Mouse (Mus musculus): ENCODE data around the gene Tmem107. TPM values are rescaled to one million over a fixed set of nuclear protein-coding genes. Genes with fewer than 3 reads are reported as not detected.

The Tmem107 gene
- polyA plus RNA-seq, 1 experiment from 2014 or later = 59.8 TPM

GRCm38 (mm10) chr11:69052824-69053421 lies 17.7 kb upstream of the Tmem107 start:
- 81% methylated on average over 2 of the region's 2 CpGs for WGBS
- Histone ChIP-seq H3K4me3 (ENCODE audit: low read depth, low read length) (no peak overlapping the region), H3K4me1 (ENCODE audit: control insufficient read depth, insufficient read depth, low read length) (no peaks in the 10 kb centered on the region), H3K9ac (replicated peaks; ENCODE audit: low read depth, low read length) (no peak overlapping the region), H3K27me3 (ENCODE audit: control insufficient read depth, insufficient read depth, low read length) (no peaks in the 10 kb centered on the region), H3K4me2 (replicated peaks; ENCODE audit: low read depth, low read length) (no peak overlapping the region), H3K9me3 (ENCODE audit: control insufficient read depth, low read depth, low read length) (no peaks in the 10 kb centered on the region), H3K27ac (ENCODE audit: low read length) (no peak overlapping the region), H3K36me3 (ENCODE audit: control insufficient read depth, insufficient read depth, low read length) (peaks cover 22% of the 10 kb centered on the region)
- no peak for ATAC-seq (ENCODE audit: insufficient number of reproducible peaks, insufficient read depth, low FRiP score, low read depth)

GRCm38 (mm10) chr11:69053848-69054247 lies 16.8 kb upstream of the Tmem107 start:
- no peaks in the 10 kb centered on the region for H3K27me3 ChIP-seq (ENCODE audit: control insufficient read depth, insufficient read depth, low read length)
- H3K36me3 ChIP-seq (ENCODE audit: control insufficient read depth, insufficient read depth, low read length) = peaks cover 15% of the 10 kb centered on the region
- H3K4me3 ChIP-seq (ENCODE audit: low read depth, low read length) = no peak overlapping the region
- ATAC-seq (ENCODE audit: insufficient number of reproducible peaks, insufficient read depth, low FRiP score, low read depth) = no peak
- no peaks in the 10 kb centered on the region for H3K9me3 ChIP-seq (ENCODE audit: control insufficient read depth, low read depth, low read length)
- WGBS = 63% methylated on average over 3 of the region's 3 CpGs
- no peak overlapping the region for H3K9ac ChIP-seq (replicated peaks; ENCODE audit: low read depth, low read length)
- H3K4me2 ChIP-seq (replicated peaks; ENCODE audit: low read depth, low read length) = no peak overlapping the region
- H3K4me1 ChIP-seq (ENCODE audit: control insufficient read depth, insufficient read depth, low read length) = peaks cover 4% of the 10 kb centered on the region; the same call in 1 of the 2 replicates
- H3K27ac ChIP-seq (ENCODE audit: low read length) = no peak overlapping the region

GRCm38 (mm10) chr11:69058265-69058664 lies 12.3 kb upstream of the Tmem107 start:
- Histone ChIP-seq H3K4me3 (ENCODE audit: low read depth, low read length) (peak overlapping the region; percentile 88), H3K4me1 (ENCODE audit: control insufficient read depth, insufficient read depth, low read length) (peaks cover 15% of the 10 kb centered on the region), H3K36me3 (ENCODE audit: control insufficient read depth, insufficient read depth, low read length) (no peaks in the 10 kb centered on the region), H3K9me3 (ENCODE audit: control insufficient read depth, low read depth, low read length) (no peaks in the 10 kb centered on the region), H3K27ac (ENCODE audit: low read length) (peak overlapping the region; percentile 77; the same call in 1 of the 2 replicates), H3K9ac (replicated peaks; ENCODE audit: low read depth, low read length) (peak overlapping the region; percentile 55), H3K27me3 (ENCODE audit: control insufficient read depth, insufficient read depth, low read length) (no peaks in the 10 kb centered on the region), H3K4me2 (replicated peaks; ENCODE audit: low read depth, low read length) (peak overlapping the region; percentile 83)
- 76% methylated on average over 2 of the region's 2 CpGs for WGBS
- no peak for ATAC-seq (ENCODE audit: insufficient number of reproducible peaks, insufficient read depth, low FRiP score, low read depth)

GRCm38 (mm10) chr11:69058729-69059356 lies 11.8 kb upstream of the Tmem107 start:
- Histone ChIP-seq H3K27ac (ENCODE audit: low read length) (peak overlapping the region; percentile 77), H3K4me2 (replicated peaks; ENCODE audit: low read depth, low read length) (peak overlapping the region; percentile 83), H3K9ac (replicated peaks; ENCODE audit: low read depth, low read length) (peak overlapping the region; percentile 55), H3K4me3 (ENCODE audit: low read depth, low read length) (peak overlapping the region; percentile 88), H3K27me3 (ENCODE audit: control insufficient read depth, insufficient read depth, low read length) (no peaks in the 10 kb centered on the region), H3K36me3 (ENCODE audit: control insufficient read depth, insufficient read depth, low read length) (no peaks in the 10 kb centered on the region), H3K9me3 (ENCODE audit: control insufficient read depth, low read depth, low read length) (no peaks in the 10 kb centered on the region), H3K4me1 (ENCODE audit: control insufficient read depth, insufficient read depth, low read length) (peaks cover 15% of the 10 kb centered on the region)
- 1% methylated on average over 19 of the region's 19 CpGs for WGBS
- ATAC-seq (ENCODE audit: insufficient number of reproducible peaks, insufficient read depth, low FRiP score, low read depth) = no peak

DNA sequence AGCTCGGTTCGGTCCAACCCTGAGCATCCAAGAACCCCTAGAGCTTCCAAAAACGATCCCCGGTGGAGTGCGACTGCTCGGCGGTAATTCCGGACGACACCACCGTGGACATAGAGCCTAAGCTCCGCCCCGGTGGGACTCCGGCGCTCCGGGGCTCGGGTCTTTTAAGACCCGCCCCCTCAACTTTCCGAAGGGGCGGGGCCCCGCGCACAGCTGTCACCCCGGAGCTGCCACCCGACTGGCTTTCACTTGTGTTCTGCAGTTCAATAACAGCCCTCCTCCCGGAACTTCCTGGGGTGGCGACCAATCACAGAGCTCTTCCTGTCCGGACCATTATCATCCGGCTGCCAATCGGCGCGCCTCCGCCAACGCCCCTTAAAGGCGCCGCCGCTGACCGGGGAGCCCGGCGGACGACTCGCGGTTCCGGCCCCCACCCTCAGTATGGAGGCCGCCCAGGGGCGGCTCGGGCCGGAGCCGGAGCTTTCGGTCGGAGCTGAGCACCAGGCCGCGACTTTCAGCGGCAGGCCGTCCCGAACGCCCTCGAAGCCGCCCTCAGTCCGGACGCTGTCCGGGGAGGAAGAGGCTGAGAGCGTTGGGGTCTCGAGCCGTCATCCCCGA lies 11.1 kb upstream of the Tmem107 start, which contains the start of gene Borcs6:
TSS of gene Borcs6 (plus strand) at position 361 of the 618 bp plus-strand sequence.
- H3K27ac ChIP-seq (ENCODE audit: low read length) = peak within 1 kb of the TSS; percentile 83
- peak; percentile 93 for ATAC-seq (ENCODE audit: insufficient number of reproducible peaks, insufficient read depth, low FRiP score, low read depth)
- H3K36me3 ChIP-seq (ENCODE audit: control insufficient read depth, insufficient read depth, low read length) = no peaks in the 10 kb centered on the region
- peak within 1 kb of the TSS; percentile 77 for H3K9ac ChIP-seq (replicated peaks; ENCODE audit: low read depth, low read length)
- H3K4me2 ChIP-seq (replicated peaks; ENCODE audit: low read depth, low read length) = peak within 1 kb of the TSS; percentile 94
- H3K4me3 ChIP-seq (ENCODE audit: low read depth, low read length) = peak within 1 kb of the TSS; percentile 88
- no peaks in the 10 kb centered on the region for H3K9me3 ChIP-seq (ENCODE audit: control insufficient read depth, low read depth, low read length)
- peaks cover 15% of the 10 kb centered on the region for H3K4me1 ChIP-seq (ENCODE audit: control insufficient read depth, insufficient read depth, low read length)
- no peaks in the 10 kb centered on the region for H3K27me3 ChIP-seq (ENCODE audit: control insufficient read depth, insufficient read depth, low read length)
- WGBS = under 1% methylated on average over 62 of the region's 64 CpGs

DNA sequence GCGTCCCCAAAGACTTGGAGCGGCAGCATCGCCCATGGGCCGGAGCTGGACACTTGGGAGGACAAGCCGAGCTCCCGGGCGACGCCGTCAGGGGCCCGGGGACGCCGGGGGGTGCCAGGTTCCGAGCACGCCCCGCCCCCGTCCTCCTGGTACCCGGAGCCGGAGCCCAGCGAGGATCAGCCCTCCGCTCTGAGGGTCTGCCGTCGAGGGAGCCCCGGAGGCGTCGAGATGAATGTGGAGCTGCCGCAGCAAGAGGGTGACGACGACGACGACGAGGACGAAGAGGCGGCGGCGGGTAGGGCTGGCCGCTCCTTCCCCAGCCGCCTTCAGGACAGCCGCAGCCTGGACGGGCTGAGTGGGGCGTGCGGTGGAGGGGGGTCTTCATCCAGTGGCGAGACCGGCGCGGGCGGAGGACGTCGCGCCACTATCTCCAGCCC lies 10.6 kb upstream of the Tmem107 start:
- no peaks in the 10 kb centered on the region for H3K27me3 ChIP-seq (ENCODE audit: control insufficient read depth, insufficient read depth, low read length)
- under 1% methylated on average over 49 of the region's 49 CpGs for WGBS
- peak; percentile 3; the same call in 1 of the 2 replicates for ATAC-seq (ENCODE audit: insufficient number of reproducible peaks, insufficient read depth, low FRiP score, low read depth)

DNA sequence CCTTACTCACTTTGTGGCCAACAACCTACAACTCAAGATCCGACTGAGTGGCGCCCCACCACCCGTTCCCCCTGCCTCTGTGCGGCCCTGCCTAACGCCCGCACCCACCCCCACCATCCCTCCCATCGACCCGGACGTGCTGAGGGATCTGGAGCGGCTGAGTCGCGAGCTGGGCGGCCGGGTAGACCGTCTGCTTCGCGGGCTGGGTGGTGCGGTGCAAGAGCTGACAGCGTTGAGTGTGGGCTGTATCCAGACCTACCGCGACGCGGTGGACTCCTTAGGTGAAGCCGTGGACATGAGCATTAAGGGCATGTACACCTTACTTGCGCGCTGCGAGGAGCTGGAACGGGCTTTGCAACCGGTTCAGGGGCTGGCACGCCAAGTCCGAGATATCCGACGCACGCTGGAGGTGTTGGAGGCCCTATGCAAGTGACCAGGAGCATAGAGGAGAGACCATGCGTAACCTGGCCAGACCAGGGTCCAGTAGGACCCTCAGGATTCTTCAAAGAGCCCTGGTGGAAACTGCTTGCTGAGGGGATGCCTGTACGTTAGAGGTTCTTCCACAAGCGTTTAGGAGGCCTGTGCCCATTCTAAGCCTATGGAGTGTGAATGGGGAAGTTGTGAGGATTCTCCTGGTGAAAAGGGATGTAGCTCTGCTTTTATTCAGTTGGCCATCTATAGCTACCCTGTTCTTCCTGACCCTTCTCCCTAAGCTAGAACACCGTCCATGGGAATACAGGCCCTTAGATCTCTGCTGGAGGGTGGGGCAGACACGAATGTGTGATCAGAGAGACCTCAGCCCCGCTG lies 10.0 kb upstream of the Tmem107 start:
- Histone ChIP-seq H3K27ac (ENCODE audit: low read length) (peak overlapping the region; percentile 83), H3K9ac (replicated peaks; ENCODE audit: low read depth, low read length) (peak overlapping the region; percentile 77), H3K9me3 (ENCODE audit: control insufficient read depth, low read depth, low read length) (no peaks in the 10 kb centered on the region), H3K4me3 (ENCODE audit: low read depth, low read length) (peak overlapping the region; percentile 88), H3K27me3 (ENCODE audit: control insufficient read depth, insufficient read depth, low read length) (no peaks in the 10 kb centered on the region), H3K4me1 (ENCODE audit: control insufficient read depth, insufficient read depth, low read length) (peaks cover 15% of the 10 kb centered on the region), H3K36me3 (ENCODE audit: control insufficient read depth, insufficient read depth, low read length) (no peaks in the 10 kb centered on the region), H3K4me2 (replicated peaks; ENCODE audit: low read depth, low read length) (peak overlapping the region; percentile 94)
- 1% methylated on average over 40 of the region's 40 CpGs for WGBS
- ATAC-seq (ENCODE audit: insufficient number of reproducible peaks, insufficient read depth, low FRiP score, low read depth) = no peak

More for the DNA sequence above, 10.6 kb upstream of the Tmem107 start:
- no peaks in the 10 kb centered on the region for H3K9me3 ChIP-seq (ENCODE audit: control insufficient read depth, low read depth, low read length)
- peak overlapping the region; percentile 77 for H3K9ac ChIP-seq (replicated peaks; ENCODE audit: low read depth, low read length)
- peak overlapping the region; percentile 83 for H3K27ac ChIP-seq (ENCODE audit: low read length)
- H3K4me1 ChIP-seq (ENCODE audit: control insufficient read depth, insufficient read depth, low read length) = peaks cover 15% of the 10 kb centered on the region
- H3K4me3 ChIP-seq (ENCODE audit: low read depth, low read length) = peak overlapping the region; percentile 88
- H3K4me2 ChIP-seq (replicated peaks; ENCODE audit: low read depth, low read length) = peak overlapping the region; percentile 94
- no peaks in the 10 kb centered on the region for H3K36me3 ChIP-seq (ENCODE audit: control insufficient read depth, insufficient read depth, low read length)

Data from stomach, embryonic 14.5 days (tissue).